Mouse (Mus musculus): Measurements from ENCODE around the gene Il1rapl1. TPM values are rescaled to one million over a fixed set of nuclear protein-coding genes. Genes with fewer than 3 reads are reported as not detected.

Gene Il1rapl1
- total RNA-seq, 2 experiments from 2014 or later = 0.07 to 0.12 TPM

DNA sequence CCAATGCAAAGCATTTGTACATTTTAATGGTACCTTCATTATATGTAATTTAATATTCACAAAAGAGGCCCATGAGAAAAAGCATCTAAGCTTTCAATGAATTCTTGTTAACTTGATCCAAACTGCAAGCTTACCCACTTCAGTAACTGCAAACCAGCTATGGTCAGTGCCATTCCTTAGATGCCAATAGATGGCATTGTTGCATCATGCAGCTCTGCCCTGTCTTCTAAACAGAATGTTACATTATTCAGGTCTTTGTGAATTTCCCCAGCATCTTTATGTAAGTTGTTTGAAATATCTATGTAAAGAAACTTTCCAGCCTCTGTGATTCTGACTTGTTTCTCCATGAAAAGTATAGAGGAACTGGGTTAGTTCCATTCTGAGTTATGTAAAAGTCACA lies 514.5 kb downstream of the Il1rapl1 start:
- no peak for DNase-seq

DNA sequence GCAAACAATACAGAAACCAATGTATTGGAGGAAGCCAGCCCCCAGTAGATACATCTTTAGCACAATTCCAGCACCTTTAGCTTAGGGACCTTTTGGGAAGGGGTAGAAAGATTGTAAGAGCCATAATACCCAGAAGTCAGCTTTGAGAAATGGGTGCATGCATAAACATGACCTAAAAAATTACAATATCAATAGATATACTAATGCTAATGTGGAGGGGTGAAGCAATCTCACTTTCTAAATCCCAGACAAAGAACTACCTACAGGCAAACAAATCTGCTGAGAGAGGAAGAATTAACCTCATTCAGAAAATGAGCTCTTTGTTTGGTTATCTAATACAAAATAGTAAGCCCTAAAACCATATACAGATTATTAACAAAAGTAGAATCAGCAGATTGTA lies 607.4 kb downstream of the Il1rapl1 start:
- no peak for DNase-seq

DNA sequence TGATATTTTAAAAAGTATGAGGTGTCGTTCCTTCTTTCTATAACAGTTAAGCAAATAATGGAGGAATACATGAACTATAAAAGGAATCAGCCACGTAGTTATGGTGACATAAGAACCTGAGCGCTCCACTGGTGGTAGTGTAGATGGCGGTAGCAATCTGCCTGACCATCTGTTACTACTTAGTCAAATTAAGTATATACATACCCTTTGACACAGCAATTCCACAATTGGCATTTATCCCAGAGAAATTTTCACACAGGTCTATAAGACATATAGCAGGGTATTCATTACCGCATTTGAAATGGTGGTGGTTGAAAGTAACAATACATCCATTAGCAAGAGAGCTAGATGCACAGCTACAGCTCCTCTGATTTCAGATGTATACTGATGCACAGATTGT lies 612.8 kb downstream of the Il1rapl1 start:
- no peak for DNase-seq

DNA sequence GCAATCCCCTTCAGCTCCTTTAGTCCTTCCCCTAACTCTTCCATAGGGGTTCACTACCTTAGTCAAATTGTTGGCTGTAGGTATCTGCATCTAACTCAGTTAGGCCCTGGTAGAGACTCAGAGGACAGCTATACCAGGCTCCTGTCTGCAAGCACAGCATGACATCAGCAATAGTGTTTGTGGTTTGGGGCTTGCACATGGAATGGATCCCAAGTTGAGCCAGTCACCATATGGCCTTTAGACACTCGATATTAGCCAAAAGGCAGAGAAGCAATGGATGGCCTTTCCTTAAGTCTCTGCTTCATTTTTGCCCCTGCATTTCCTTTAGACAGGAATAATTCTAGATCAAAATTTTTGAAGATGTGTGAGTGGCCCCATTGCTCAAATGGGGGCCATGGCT lies 632.0 kb downstream of the Il1rapl1 start:
- no peak for DNase-seq

DNA sequence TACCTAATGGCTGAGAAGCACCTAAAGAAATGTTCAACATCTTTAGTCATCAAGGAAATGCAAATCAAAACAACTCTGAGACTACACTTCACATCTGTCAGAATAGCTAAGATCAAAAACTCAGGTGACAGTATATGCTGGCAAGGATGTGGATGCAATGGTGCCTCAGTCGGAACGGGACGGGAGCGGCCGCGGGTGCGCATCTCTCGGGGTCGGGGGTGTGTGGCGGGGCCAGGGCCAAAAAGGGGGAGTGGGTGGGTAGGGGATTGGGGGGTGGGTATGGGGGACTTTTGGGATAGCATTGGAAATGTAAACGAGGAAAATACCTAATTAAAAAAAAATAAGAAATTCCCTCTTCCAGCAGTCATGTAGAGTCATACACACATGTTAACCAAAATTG lies 877.3 kb downstream of the Il1rapl1 start:
- peak; percentile 100 for DNase-seq

DNA sequence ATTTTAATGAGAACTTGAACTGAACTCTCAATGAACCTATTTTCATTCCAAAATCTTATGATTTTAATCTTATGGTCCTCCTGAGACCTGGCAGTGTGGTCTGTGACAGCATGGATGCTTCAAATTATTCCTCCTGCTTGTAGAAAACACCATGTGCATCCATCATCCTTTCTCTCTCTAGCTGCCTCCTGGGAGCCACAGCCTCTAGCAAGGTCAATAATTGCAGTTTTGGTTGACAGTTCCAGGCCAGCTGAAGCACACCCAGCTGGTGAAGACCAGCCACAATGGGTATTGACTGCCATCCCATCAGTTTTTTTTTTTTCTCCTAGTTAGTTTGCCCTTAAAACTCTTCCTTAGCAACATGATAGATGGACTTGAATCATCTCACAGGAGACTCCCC lies 890.2 kb downstream of the Il1rapl1 start:
- no peak for DNase-seq

DNA sequence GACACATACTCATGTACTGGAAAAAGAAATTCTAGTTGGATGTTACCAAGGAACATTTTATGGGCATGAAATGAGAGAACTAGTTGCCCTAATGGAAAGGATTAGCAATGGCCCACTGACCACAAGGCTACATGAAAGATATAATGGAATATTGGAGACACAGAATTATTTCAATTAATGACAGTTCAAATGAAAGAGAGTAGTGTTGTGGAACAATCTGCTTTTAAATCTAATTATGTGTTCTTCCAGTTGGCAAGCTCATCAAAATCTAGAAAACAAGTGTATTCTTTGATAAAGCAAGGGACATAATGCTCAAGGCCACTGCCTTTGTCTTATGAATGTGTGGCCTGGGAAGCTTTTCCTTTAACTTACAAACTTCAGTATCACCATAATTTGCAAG lies 1113.1 kb downstream of the Il1rapl1 start:
- no peak for DNase-seq

DNA sequence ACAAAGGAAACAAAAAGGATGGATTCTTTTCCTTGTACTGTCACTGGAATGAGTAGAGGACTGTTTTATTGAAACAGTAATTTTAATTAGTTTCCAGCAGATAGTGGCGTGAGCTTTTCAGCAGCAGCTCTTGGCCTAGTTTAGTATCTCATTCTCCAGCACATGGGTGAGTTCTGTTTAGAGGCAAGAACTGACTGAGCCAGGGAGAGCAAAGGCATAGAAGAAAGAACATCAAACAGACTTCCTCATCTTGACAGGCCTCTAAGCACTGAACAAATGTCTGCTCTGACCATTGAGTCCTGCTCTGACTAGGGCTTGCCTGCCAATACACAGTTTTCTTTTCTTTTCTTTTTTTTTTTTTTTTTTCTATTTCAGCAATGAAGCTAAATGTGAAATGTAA lies 1160.3 kb downstream of the Il1rapl1 start:
- DNase-seq = no peak

DNA sequence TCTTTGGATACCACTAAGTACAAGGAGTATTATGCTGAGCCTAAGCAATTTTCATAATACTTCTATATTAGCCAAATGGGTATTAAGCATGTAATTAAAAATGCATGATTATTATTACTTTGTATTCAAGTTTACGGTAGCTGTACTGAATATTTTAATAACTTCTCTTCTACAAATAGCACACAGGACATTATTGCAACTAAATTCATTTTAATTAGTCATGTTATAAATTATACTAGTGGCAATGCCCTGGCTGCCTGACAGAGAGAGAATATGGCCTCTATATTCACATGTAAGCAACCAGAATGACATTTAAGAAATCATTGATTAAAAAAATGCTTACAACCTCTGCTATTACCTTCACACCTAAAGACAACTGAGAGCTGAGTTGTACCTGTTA lies 1160.8 kb downstream of the Il1rapl1 start:
- no peak for DNase-seq

DNA sequence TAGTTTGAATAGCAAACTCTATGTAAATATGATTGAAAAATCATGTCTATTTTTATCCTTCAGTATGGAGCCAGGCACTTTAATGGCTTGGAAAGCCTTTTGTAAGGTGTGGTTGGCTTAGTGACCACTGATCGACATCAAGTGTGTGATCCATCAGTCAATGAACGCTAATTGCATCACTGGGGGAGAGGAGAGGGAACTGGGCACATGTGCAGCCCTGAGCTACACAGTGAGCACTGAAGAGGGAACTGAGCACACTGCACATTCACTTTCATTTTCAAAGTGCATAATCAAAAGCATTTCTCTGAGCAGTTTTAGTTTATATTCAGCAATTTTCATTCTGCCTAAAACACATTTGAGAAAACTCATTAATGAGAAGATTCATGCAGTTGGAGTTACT lies 1164.5 kb downstream of the Il1rapl1 start:
- no peak for DNase-seq

DNA sequence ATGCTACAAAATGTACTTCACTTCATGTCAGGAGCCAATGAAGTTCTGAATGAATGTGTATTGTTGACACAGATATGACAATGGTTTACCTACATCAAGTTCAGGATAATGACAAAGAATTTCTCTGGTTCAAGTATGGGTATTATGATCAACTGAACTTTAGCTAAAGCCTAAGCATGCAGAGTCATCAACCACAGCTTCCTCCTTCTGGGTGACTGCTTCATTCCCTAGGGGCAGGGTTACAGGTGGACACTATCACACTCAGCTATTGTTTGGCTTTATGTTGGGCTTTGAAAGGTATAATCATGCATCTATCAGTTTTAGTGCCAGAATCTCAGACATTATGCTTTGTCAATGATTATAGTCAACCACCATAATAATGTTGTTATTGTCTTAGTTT lies 1166.3 kb downstream of the Il1rapl1 start:
- DNase-seq = no peak

DNA sequence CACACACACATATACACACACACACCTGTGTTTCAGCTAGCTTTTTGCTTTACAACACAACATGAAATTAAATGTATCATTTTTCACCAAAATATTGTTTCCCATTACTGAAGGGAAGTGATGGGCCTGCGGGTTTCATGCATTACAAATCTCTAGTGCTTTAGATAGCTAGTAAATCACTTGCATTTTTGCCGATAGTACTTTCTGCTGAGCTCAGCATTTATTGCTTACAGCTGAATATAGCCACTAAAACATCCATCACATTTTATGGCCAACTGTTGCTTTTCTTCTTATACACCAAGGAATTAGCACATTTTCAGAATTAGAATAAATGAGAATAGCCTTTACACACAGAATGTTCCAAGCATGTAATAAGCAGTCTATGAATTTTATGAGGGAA lies 1260.6 kb downstream of the Il1rapl1 start:
- no peak for DNase-seq

DNA sequence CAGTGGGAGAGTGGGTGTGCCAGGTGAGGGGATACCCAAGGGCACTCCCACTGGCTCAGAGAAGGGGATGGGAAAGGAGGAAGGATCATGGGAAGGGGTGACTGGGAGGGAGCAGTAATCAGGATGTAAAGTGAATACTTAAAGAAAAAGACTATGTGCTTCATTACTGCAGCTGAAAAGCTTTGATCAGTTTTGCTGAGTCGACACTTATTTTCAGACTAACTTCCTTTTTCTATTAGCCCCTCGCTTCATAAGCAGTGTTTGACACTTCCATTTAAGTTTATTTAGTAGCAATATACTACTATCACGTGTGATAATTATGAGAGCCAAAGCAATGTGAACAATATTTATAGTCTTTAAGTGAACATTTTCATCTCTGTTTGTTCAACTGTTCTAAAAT lies 1307.2 kb downstream of the Il1rapl1 start:
- DNase-seq = no peak

DNA sequence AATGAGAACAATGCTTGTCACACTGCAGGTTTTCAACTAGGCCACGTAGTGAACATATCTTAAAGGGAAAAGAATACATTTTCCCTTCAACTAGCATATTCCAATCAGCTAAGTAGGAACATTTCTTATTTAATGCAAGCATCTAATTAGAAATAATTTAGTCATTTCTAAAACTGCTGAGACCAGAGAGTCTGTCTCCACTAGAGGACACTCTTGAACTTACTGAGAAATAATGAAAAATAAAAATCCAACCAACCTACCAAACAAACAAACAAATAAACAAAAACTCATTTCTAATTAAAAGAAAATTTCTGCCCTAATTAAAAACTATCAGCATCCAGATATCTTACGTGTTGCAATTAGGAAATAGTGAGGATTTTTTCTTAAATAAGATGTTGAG lies 1312.7 kb downstream of the Il1rapl1 start:
- DNase-seq = no peak

DNA sequence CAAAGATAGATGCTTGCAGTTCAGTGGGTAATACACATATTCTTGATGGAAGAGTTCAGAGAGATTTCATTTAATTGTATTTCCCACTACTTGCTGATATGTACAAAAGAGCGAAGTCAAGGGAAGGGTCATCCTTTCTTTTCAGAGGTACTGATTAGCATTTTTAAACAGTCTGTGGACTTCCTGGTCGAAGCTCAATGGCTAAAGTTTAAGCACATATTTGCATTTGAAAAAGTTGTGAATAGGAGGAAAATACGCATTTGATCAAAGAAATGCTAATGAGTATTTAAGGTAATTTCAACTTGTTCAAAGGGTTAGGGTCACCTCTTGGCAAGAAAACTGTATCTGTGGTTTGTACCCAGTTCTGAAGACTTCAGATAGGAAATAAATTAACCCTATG lies 1386.6 kb downstream of the Il1rapl1 start:
- no peak for DNase-seq

All from gastrocnemius, postnatal 10 days (tissue).